Mouse (Mus musculus): Measurements from ENCODE around the gene Tlr9.

DNA sequence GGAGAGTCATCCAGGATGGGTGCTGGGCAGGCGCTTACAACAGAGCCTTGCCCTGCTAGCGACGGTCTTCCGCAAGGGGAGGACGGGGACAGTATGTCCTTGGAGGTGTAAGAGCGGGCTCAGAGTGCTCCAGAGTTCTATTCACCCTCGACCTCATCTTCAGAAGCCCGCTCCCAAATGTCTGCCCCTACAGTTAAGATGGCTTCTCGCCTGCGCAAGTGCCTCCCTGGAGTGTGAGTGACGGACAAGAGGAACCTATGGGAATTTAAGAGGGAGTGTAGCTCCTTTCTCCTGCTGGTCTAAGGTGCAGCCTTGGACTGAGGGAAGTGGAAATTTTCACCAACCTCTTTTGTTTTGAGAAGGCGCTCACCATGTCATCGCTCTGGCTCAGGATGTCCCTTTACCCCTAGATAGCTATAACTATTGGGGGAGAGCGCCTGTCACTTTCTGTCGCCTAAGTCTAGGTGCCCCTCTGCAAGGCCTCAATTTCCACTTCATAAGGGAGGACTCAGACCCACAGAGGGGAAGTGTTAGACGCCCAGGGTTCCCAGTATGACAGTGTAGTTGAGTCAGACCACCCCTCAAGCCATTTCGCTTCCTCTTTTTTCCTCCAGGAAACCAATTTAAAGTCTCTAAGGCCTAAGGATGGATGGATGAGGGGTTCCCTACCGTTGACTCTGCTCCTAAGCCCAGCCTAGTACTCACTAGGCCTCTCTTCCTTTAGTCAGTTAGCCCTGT lies 22.7 kb upstream of the Tlr9 start, which contains the start of gene Ppm1m:
- no peak for TF ChIP-seq FLI1 (IDR thresholded peaks at IDR 0.05; ENCODE audit: low read length)
- TF ChIP-seq GATA1 (IDR thresholded peaks at IDR 0.05; ENCODE audit: borderline replicate concordance, low read length) = no peak

Data from megakaryocyte, embryonic 14.5 days (primary cell).